Mouse (Mus musculus): ENCODE data around the gene 4921539E11Rik.

DNA sequence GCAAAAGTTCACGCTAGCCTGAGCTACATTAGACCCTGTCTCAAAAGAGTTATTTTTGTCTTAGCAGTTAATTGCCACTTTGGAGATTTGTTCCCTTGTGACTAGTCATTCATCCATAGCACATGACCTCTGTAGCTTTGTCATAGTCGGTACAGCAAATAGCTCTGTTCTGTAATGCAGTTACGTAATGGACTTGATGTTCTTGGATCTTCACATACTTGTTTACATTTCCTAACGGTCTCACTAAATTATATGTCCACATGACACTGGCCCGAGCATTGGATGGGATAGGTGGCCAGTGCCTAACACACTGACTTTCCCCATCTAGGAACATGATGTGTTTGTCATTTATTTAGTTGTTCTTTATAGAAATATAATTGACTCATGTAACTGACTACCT, 44.5 kb upstream of the 4921539E11Rik start:
- no peak for TF ChIP-seq POLR2A (IDR thresholded peaks at IDR 0.05; ENCODE audit: borderline replicate concordance, insufficient read depth, low read length)
- TF ChIP-seq CTCF (IDR thresholded peaks at IDR 0.05; ENCODE audit: borderline replicate concordance, insufficient read depth, low read depth, low read length): no peak

All from cerebellum, adult 2 months (tissue).